Mouse (Mus musculus) liver, adult 2 months (tissue): ENCODE results near the gene Arl11. TPM values are rescaled to one million over a fixed set of nuclear protein-coding genes. Genes with fewer than 3 reads are reported as not detected.

Experiments
- DNase-seq: peaks from one replicate; pipeline ENCODE4 v3.0.0-alpha.2; 2011; ENCODE audit warnings: low read depth, low spot score; ENCODE audit errors: extremely low read depth
- H3K27ac ChIP-seq: fragments of 200-500 bp; replicated peaks from 2 replicates; pipeline ENCODE4 v1.5.1; 2012; ENCODE audit warnings: low read depth, mild to moderate bottlenecking, control low read depth, inconsistent platforms, low read length; ENCODE audit not compliant: insufficient read depth
- H3K27me3 ChIP-seq: fragments of 200-500 bp; 2 replicates; pipeline ENCODE4 v1.6.1; 2012; ENCODE audit warnings: mild to moderate bottlenecking, moderate library complexity, low read length, inconsistent platforms; ENCODE audit not compliant: control insufficient read depth, insufficient read depth
- H3K36me3 ChIP-seq: fragments of 200-500 bp; 2 replicates; pipeline ENCODE4 v1.6.1; 2012; ENCODE audit warnings: low read length, inconsistent platforms; ENCODE audit not compliant: control insufficient read depth, insufficient read depth
- H3K4me1 ChIP-seq: fragments of 200-500 bp; 2 replicates; pipeline ENCODE4 v1.6.1; 2011; ENCODE audit warnings: low read length; ENCODE audit not compliant: control insufficient read depth, insufficient read depth
- H3K4me3 ChIP-seq: fragments of 200-500 bp; 2 replicates; pipeline ENCODE4 v1.5.1; 2011; ENCODE audit warnings: low read depth, mild to moderate bottlenecking, control low read depth, low read length, moderate library complexity; ENCODE audit not compliant: insufficient read depth
- H3K79me2 ChIP-seq: fragments of 200-500 bp; 2 replicates; pipeline ENCODE4 v1.6.1; 2012; ENCODE audit warnings: inconsistent platforms, mild to moderate bottlenecking, low read length, moderate library complexity; ENCODE audit not compliant: control insufficient read depth, insufficient read depth
- H3K9ac ChIP-seq: fragments of 200-500 bp; 2 replicates; pipeline ENCODE4 v1.6.1; 2012; ENCODE audit warnings: low read depth, mild to moderate bottlenecking, control low read depth, inconsistent platforms, low read length
- CTCF ChIP-seq: fragments of 200-500 bp; IDR thresholded peaks from 2 replicates; pipeline ENCODE4 v1.5.1; 2011; ENCODE audit warnings: low read depth, low read length, control low read depth
- POLR2A ChIP-seq: fragments of 200-500 bp; IDR thresholded peaks from 2 replicates; pipeline ENCODE4 v1.6.1; 2011; ENCODE audit warnings: low read length, control low read depth; ENCODE audit not compliant: insufficient read depth; ENCODE audit errors: extremely low read depth
- WGBS: fragments of 180-500 bp; shearing (Covaris S2); methylation state at CpG from one replicate; pipeline ENCODE4 v1.1.7; 2018; 5-methylcytosine and 5-hydroxymethylcytosine counted together
- polyA plus RNA-seq: library from polyadenylated mRNA; depleted of rRNA; stranded (reverse); fragments of >200 nt; gene quantifications from 2 replicates; pipeline ENCODE4 v1.2.3, GENCODE M21; 2012
- total RNA-seq: library from RNA; depleted of rRNA; stranded (reverse); fragments of >200 nt; gene quantifications from 2 replicates; pipeline ENCODE4 v1.2.3, GENCODE M21; 2014

Gene Arl11
- total and polyA plus RNA-seq, 2 experiments, result 0.28 to 0.37 TPM

DNA sequence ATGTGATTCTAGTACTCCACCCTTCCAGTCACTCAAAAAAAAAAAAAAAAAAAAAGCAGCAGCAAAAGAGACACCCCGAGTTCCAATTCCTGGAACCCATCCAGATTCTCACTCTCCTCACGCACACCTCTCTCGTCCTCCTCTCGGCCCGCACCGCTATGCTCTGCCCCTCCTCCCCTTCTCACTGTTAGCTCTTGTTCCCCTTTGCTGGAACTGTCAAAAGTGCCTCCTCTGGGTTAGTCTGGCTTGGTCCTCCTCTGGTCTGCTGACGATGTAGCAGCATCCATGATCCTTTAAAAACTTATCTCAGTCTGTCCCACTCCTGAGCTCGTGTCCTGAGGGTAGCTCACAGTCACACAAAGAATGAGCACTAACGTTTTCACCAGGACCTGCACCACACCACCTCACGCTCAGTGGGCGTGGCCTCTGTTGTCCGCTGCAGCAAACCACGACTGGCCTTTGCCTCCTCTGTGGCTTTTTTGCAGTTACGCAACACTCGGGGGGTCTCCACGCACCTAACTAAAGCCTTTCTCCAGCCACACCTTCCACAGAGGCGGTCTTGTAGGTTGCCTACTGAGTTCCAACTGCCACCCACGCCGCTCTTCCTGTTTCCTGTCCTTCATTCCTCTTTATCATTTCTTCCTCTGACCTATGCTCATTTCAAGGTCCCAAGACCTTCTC lies 20.8 kb upstream of the Arl11 start:
- TF ChIP-seq CTCF (no peak), POLR2A (no peak)
- Histone ChIP-seq H3K4me3 (no peak overlapping the region), H3K36me3 (no peaks in the 10 kb centered on the region), H3K79me2 (no peaks in the 10 kb centered on the region), H3K27me3 (no peaks in the 10 kb centered on the region), H3K4me1 (no peaks in the 10 kb centered on the region), H3K27ac (no peak overlapping the region), H3K9ac (no peak overlapping the region)
- no peak for DNase-seq
- WGBS, result 42% methylated on average over 19 of the region's 19 CpGs

DNA sequence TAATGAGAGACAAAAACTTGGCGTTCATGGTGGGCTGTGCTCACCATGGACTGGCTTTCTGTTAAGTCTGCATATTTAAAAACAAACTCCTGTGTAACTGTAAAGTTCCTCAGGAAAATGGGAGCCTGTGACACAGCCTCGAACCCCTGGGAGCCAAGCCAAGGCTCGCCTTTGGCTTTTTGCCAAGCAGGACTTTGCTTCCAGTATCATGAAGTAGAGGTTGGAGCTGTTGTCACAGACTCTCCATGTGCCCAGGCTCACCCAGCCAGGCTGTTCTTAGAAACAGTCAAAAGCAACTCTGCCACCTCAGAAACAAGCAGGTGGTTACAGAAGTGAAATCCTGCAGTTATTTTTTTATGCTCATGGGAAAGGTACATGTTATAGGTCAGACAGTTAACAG lies 18.9 kb upstream of the Arl11 start:
- peak; percentile 34 for DNase-seq
- Histone ChIP-seq H3K36me3 (no peaks in the 10 kb centered on the region), H3K4me3 (no peak overlapping the region), H3K79me2 (no peaks in the 10 kb centered on the region), H3K4me1 (no peaks in the 10 kb centered on the region), H3K9ac (no peak overlapping the region), H3K27me3 (no peaks in the 10 kb centered on the region; the same call in 1 of the 2 replicates), H3K27ac (no peak overlapping the region)
- 33% methylated on average over 3 of the region's 3 CpGs for WGBS
- TF ChIP-seq CTCF (no peak), POLR2A (no peak)

DNA sequence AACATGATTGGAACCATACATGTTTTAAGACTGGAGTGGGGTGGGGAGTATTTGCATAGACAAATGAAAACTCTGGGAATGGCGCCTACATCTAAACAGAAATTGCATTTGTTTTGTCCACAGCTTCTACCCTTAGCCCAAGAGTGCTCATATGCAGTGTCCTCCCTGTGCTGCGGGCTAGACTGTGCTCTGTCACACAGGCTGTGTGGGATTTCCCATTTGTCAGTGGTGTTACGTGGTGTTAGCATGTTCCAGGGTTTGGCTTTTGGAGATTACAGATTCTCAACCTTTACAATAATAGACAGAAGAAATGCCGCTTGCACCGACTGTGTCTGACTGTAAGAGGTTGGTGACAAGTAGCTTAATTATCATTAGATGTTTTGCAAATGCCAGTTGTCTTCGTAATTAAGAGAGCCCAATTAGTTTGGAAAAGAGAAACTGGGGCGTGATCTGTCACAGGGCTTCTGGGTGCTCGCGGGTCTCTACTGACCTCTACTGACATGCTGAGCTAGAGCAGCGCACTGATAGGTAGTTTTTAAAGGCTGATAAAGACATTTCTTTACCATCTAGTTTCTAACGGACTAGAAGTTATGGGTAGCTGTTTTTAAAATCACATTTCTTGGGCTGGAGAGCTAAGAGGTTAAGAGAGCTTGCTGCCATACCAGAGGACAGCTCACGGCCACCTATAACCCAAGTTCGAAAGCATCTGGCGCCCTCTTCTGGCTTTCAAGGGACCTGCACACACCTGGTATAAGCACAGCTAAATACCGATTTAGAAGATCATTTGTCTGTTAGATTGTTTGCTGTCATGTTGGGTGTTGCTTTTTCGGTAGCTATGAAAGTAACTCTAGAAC lies 15.4 kb upstream of the Arl11 start:
- TF ChIP-seq CTCF (peak; percentile 72), POLR2A (no peak)
- no peak overlapping the region for H3K27ac ChIP-seq
- no peak overlapping the region for H3K9ac ChIP-seq
- no peak overlapping the region for H3K4me3 ChIP-seq
- peak; percentile 66 for DNase-seq
- WGBS, result 55% methylated on average over 16 of the region's 16 CpGs
- H3K4me1 ChIP-seq, result no peaks in the 10 kb centered on the region
- H3K79me2 ChIP-seq, result no peaks in the 10 kb centered on the region
- H3K27me3 ChIP-seq, result no peaks in the 10 kb centered on the region; the same call in 1 of the 2 replicates
- H3K36me3 ChIP-seq, result no peaks in the 10 kb centered on the region

DNA sequence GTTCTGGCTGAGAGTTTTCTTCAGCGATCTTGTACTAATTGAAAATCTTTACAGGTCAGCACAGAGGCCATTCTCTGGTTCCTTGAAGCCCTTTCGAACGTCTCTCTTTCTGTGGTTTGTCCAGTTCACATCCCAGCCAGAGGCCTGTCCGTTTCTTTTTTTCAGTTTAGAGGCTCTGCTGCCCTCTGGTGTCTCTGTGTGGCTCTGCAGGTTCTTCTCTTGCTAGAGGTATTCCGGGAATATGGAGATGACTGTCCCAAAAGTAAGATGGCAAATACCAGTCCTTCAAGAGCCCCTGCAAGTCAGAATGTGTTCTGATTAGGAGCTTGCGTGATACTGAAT lies 14.8 kb upstream of the Arl11 start:
- peak; percentile 58 for DNase-seq

DNA sequence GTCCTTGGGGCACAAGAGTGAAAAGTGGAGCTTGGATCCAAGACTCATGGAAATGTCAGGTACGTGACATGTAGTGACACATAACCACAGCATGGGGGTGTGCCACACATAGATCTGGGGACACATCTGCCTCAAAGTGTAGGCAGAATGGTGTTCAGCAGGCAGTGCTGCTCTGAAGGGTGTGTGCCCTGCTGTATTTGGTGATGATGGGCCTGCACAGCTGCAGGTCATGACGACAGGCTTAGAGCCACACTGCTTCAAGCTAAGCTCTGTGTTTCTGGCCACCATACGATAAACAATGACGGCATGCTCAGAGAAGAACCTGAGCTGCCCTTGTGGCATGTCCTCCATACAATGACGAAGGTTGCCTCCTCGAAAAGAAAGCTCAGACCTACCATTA lies 9.7 kb upstream of the Arl11 start:
- DNase-seq, result no peak
- 94% methylated on average over 6 of the region's 6 CpGs for WGBS
- Histone ChIP-seq H3K36me3 (no peaks in the 10 kb centered on the region), H3K4me1 (no peaks in the 10 kb centered on the region), H3K27me3 (no peaks in the 10 kb centered on the region; the same call in 1 of the 2 replicates), H3K4me3 (no peak overlapping the region), H3K27ac (no peak overlapping the region), H3K79me2 (no peaks in the 10 kb centered on the region), H3K9ac (no peak overlapping the region)
- TF ChIP-seq CTCF (no peak), POLR2A (no peak)

More for the DNA sequence above, 14.8 kb upstream of the Arl11 start:
- 19% methylated on average over 6 of the region's 6 CpGs for WGBS
- no peaks in the 10 kb centered on the region; the same call in 1 of the 2 replicates for H3K27me3 ChIP-seq
- H3K4me3 ChIP-seq, result no peak overlapping the region
- no peaks in the 10 kb centered on the region for H3K36me3 ChIP-seq
- TF ChIP-seq POLR2A (no peak), CTCF (peak; percentile 45; the same call in 1 of the 2 replicates)
- H3K9ac ChIP-seq, result no peak overlapping the region
- no peaks in the 10 kb centered on the region for H3K4me1 ChIP-seq
- no peak overlapping the region for H3K27ac ChIP-seq
- H3K79me2 ChIP-seq, result no peaks in the 10 kb centered on the region
